Mouse (Mus musculus): ENCODE results near the gene Plin3.

Plin3 gene

DNA sequence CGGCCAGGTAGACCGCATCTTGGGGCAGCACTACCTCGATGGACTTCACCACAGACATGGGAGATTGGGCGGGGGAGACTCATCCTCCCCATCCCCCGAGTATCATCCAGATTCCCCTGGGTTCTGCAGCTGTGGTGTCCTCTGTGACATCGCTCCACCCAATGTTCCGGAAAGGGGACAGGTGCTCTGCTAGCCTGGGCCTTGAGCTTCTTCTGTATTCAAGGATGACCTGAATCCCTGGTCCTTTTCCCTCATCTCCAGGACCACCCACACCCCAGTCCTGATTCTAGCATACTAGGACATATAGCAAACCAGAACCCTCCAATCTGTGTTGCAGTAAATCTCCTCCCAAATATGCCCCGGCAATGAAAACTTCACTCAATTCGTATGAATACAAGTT lies 7.5 kb upstream of the Plin3 start, which contains the start of gene Arrdc5:
Gene Arrdc5 (minus strand): TSS at position 101 of the 400 bp plus-strand sequence.
- no peak for DNase-seq (ENCODE audit: low spot score)

GRCm38 (mm10) chr17:56298238-56298637 lies 5.6 kb upstream of the Plin3 start:
- DNase-seq (ENCODE audit: low spot score) = no peak

DNA sequence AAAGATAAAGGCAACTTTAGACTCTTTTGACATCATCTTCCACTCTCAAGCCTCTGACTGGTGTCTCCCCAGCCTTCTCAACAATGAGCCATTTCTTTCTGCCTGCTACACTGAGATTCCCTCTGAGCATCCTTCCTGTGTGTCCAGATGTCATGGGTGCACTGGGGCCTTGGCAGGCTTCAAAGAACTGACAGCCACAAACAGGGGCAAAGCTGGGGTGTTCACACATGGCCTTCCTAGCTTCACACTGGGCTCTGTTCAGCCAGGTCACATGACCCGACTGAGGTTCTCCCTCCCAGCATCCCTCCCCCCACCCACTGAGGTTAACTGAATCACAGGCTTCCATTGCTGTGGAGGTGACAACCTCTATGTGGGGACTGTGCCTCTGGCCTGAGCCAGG lies 3.5 kb upstream of the Plin3 start:
- DNase-seq (ENCODE audit: low spot score) = no peak

DNA sequence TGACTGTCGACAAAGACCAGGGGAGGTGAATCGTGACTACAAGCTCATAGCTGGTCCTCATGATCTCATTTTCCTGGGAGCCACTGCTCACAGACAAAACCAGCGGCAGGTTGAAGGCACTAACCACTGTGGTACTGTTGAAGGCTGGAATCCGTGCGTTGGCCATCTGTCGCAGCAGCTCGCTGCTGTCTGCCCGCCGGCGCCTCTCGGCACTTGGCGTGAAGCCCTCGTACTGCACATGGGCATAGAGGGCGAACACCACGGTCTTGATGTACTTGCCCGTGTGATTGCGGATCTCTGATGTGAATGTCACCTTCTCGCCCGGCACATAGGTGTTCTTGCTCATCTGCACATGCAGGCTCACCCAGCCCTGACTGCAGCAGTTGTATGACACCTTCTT lies 1.6 kb upstream of the Plin3 start:
- no peak for DNase-seq (ENCODE audit: low spot score)

GRCm38 (mm10) chr17:56293291-56293690 lies 618 bp upstream of the Plin3 start:
- DNase-seq (ENCODE audit: low spot score) = no peak

DNA sequence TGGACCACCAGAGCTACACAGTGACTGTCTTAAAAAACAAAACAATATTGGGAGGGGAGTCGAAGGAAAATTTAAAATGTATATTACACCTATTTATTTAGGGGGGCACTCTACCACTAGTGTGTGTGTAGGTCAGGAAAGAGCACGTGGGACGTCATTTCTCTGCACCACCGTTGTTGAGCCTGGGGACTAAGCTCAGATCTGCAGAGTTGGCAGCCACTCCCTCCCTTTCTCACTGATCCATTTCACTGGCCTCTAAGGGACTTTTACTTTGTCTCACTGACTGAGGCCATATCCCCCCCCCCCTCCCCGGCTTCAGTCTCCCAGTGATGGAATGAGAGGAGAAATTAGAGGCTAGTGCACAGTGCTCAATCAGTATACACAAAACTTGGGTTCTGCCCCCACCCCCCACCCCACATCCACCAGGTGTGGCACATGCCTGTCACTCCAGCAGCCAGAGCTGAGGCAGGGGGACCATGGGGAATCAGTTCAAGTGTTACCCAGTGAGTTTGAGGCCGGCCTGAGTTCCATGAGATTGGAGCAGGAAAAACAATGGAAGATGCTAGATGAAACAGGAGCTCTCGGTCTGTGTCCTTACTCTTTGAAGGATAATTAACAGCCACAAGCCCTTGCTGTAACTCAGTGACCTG lies 722 bp downstream of the Plin3 start:
- no peak for DNase-seq (ENCODE audit: low spot score)

GRCm38 (mm10) chr17:56291171-56291511 lies 1.5 kb downstream of the Plin3 start:
- no peak for DNase-seq (ENCODE audit: low spot score)

GRCm38 (mm10) chr17:56290388-56291170 lies 2.1 kb downstream of the Plin3 start:
- no peak for DNase-seq (ENCODE audit: low spot score)

- DNase-seq (ENCODE audit: low spot score) = no peak
Measured at GRCm38 (mm10) chr17:56289371-56290331, 3.0 kb downstream of the Plin3 start.

GRCm38 (mm10) chr17:56288866-56289265 lies 3.8 kb downstream of the Plin3 start:
- no peak for DNase-seq (ENCODE audit: low spot score)

DNA sequence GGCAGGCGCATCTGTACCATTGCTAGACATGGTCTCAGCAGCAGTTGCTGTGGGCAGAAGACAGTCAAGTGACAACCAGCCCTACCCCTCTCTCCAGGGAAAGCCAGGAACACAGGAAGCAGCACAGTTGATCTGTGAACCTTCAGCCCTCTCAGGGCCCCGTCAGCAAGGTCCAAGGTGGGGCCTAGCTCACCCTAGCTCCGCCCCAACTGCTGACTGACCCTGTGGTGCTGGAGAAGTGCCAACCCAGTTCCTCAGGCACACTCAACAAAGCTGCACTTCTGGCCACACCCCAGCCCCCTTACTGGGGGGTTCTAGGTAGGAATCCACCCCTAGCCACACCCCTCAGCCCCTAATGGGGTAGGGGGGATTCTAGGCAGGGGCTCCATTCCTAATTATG lies 4.8 kb downstream of the Plin3 start:
- DNase-seq (ENCODE audit: low spot score) = no peak

GRCm38 (mm10) chr17:56285995-56286394 lies 6.7 kb downstream of the Plin3 start:
- DNase-seq (ENCODE audit: low spot score) = no peak

GRCm38 (mm10) chr17:56283316-56283715 lies 9.4 kb downstream of the Plin3 start:
- DNase-seq (ENCODE audit: low spot score) = no peak

- DNase-seq (ENCODE audit: low spot score) = peak; percentile 66
Measured at GRCm38 (mm10) chr17:56282802-56283201, 9.9 kb downstream of the Plin3 start.

DNA sequence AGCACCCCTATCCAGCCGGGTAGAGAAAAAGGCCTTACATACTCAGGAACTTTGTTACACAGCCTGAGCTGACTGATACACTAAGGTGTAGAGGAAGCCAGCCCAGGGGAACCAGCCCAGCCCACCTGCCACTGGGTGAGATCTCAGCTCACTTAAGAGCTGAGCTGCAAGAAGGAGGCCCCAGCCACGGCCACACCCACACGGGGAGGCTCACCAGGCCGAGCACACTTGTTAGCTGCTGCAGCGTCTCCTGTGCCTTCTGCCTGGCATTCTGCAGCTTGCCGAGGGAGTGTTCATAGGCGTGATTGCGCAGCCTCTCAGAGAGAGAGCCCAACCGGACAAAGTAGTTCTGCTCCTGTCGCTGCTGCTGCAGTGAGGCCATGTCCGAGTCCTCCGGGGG lies 11.5 kb downstream of the Plin3 start:
- no peak for DNase-seq (ENCODE audit: low spot score)

DNA sequence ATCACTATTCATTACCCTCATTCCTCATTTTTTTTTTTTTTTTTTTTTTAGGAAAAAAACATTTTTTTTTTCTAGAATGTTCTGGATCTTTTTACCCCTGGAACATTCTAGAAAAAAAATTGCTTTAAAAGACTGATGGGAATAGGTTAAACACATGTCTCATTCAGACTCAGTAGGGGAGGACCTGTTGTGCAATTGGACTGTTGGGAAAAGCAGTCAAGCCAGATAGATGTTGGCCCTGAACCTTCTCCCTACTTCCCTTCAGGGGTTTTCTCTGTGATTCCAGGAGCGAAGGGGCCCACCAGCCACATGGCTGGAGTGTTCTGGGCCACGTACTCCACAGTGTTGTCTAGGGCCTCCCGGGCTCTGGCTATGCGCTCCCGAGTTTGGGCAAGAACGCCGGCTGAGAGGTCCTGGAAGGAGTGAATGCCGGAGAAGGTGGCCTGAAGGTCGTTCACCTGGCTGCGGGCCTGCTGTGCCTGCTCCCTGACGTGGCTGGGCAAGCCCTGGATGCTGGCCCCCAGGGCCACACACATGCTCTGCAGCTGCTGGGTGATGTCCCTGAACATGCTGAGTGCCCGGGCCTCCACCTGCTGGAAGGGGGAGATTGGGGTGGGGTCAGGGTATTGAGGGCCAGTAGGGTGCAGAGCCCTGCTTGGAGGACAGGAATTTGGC lies 13.1 kb downstream of the Plin3 start:
- no peak for DNase-seq (ENCODE audit: low spot score)

- DNase-seq (ENCODE audit: low spot score) = no peak
Measured at GRCm38 (mm10) chr17:56278340-56278739, 14.3 kb downstream of the Plin3 start.

- DNase-seq (ENCODE audit: low spot score) = no peak
Measured at GRCm38 (mm10) chr17:56277567-56277893, 15.1 kb downstream of the Plin3 start.

- peak; percentile 80 for DNase-seq (ENCODE audit: low spot score)
Measured at GRCm38 (mm10) chr17:56276643-56277566, 15.8 kb downstream of the Plin3 start, which contains the start of gene Ticam1. Ticam1 (minus strand) TSS chr17:56276786.

DNA sequence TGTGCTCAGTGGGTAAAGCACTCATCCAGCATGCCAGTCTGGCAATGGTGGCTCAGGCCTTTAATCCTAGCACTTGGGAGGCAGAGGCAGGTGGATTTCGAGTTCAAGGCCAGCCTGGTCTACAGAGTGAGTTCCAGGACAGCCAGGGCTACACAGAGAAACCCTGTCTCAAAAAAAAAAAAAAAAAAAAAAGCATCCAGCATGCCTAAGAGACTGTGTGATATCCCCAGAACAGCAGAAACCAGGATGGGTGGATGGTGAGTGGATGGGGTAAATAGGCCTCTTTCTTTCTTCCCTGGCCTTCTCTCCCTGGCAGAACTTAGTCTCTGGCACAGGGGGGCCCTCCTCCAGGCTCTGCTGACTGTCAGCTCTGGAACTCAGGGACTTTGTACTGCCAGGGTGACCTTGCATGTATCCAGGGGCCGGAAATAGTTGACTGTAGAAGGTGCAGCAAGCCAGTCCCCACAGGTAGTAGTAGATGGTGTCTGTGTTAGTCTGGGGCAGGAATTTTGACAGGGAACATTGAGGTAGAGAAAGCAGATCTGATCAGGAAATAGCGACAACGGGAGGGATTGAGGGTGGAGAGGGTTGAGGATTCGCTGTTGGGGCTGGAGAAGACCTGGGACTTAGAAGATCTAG lies 16.7 kb downstream of the Plin3 start:
- DNase-seq (ENCODE audit: low spot score) = no peak

All from left cerebral cortex, adult 11 months (tissue).